In the genomic region with DNA sequence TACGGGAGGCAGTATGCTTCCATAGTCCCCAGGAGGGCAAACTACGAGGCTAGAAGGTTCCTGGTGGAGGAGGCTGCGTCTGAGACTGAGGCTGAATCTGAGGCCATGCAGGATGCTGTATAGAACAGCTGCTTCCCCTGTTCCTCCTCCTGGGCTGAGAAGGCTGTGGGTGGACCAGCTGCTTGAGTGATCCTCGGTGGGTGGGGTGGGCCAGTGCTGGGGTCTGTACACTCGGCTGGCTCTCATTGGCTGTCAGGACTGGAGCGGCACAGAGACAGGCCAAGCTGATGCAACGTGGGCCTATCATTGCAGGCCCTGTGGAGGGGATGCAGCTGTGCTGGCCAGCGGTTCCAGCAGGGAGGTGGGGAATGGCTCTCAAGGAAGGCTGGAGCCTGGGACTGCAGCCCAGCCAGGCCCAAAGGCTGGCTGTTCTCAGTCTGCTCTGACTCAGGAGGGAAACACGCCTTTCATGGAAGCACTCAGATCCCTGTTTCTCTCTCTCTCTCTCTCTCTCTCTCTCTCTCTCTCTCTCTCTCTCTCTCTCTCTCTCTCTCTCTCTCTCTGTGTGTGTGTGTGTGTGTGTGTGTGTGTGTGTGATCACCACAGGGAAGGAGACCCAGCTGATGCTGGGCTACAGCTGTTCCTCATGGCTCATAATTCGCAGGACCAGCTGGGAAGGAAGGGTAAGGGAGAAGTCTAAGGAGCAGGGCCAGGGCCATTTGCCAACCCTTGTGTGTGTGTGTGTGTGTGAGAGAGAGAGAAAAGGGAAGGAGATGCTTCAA, we compare ENCODE assay signal across 9 mouse cellular contexts. TPM values are rescaled to one million over a fixed set of nuclear protein-coding genes. Genes with fewer than 3 reads are reported as not detected.
DNase-seq lines count a peak whose midpoint lies in the region; ATAC-seq and TF ChIP-seq lines count a peak whose summit lies in the region.
"Had no signal": no experiment of that assay in that cellular context is flagged by ENCODE, and none has a peak within 500 bp of the region (broad histone marks: within the 10 kb centered on the region; RNA-seq: fewer than 3 reads in every experiment).

No protein-coding gene starts in this region.

- WGBS in forebrain, embryonic 14.5 days, result 6% methylated on average over 10 of the region's 10 CpGs
- 19% methylated on average over 10 of the region's 10 CpGs for WGBS in heart, postnatal 0 days
- 23% methylated on average over 10 of the region's 10 CpGs for WGBS in liver, embryonic 12.5 days (ENCODE audit: insufficient replicate concordance)
- 8% methylated on average over 10 of the region's 10 CpGs for WGBS in neural tube, embryonic 12.5 days

- no peaks in the 10 kb centered on the region for H3K27me3 ChIP-seq in forebrain, embryonic 14.5 days (replicated peaks; ENCODE audit: control insufficient read depth, insufficient read depth, low read length)
- H3K27me3 ChIP-seq in heart, postnatal 0 days (ENCODE audit: control insufficient read depth, insufficient read depth, low read length), result no peaks in the 10 kb centered on the region
- peaks cover 9% of the 10 kb centered on the region for H3K27me3 ChIP-seq in liver, embryonic 12.5 days (replicated peaks)
- H3K27me3 ChIP-seq in neural tube, embryonic 12.5 days (replicated peaks), result no peaks in the 10 kb centered on the region

- peak overlapping the region; percentile 2; the same call in 1 of the 2 replicates for H3K9ac ChIP-seq in forebrain, embryonic 14.5 days (ENCODE audit: low read length)
- H3K9ac ChIP-seq in heart, postnatal 0 days (replicated peaks; ENCODE audit: low read depth, low read length), result 0 out of 2 replicates have a peak overlapping the region, but pooled peaks have one; percentile 3
- H3K9ac ChIP-seq in liver, embryonic 12.5 days, result no peak overlapping the region
- H3K9ac ChIP-seq in neural tube, embryonic 12.5 days, result peak overlapping the region; percentile 43; the same call in 1 of the 2 replicates

- H3K4me1 ChIP-seq in forebrain, embryonic 14.5 days (ENCODE audit: control insufficient read depth, insufficient read depth, low read length), result peaks cover 30% of the 10 kb centered on the region
- peaks cover 35% of the 10 kb centered on the region for H3K4me1 ChIP-seq in heart, postnatal 0 days (ENCODE audit: control insufficient read depth, insufficient read depth)
- peaks cover 28% of the 10 kb centered on the region for H3K4me1 ChIP-seq in liver, embryonic 12.5 days
- H3K4me1 ChIP-seq in neural tube, embryonic 12.5 days, result peaks cover 51% of the 10 kb centered on the region

- no peaks in the 10 kb centered on the region for H3K36me3 ChIP-seq in forebrain, embryonic 14.5 days (ENCODE audit: control insufficient read depth, insufficient read depth, low read length)
- H3K36me3 ChIP-seq in heart, postnatal 0 days (replicated peaks; ENCODE audit: control insufficient read depth, insufficient read depth, low read length), result no peaks in the 10 kb centered on the region
- no peaks in the 10 kb centered on the region for H3K36me3 ChIP-seq in liver, embryonic 12.5 days
- no peaks in the 10 kb centered on the region for H3K36me3 ChIP-seq in neural tube, embryonic 12.5 days
- H3K36me3 ChIP-seq: G1E had no signal

- peak; percentile 96 for ATAC-seq in forebrain, embryonic 14.5 days
- peak; percentile 83 for ATAC-seq in heart, postnatal 0 days (ENCODE audit: insufficient read depth, low read depth)
- ATAC-seq in liver, embryonic 12.5 days, result peak; percentile 73
- ATAC-seq in neural tube, embryonic 12.5 days (ENCODE audit: low FRiP score, low read depth), result peak; percentile 97

- TF ChIP-seq EP300 in heart, postnatal 0 days (IDR thresholded peaks at IDR 0.05; ENCODE audit: low read depth), result peak; percentile 62; the same call in 1 of the 2 replicates

- H3K9me3 ChIP-seq in forebrain, embryonic 14.5 days (replicated peaks; ENCODE audit: control insufficient read depth, low read length), result no peaks in the 10 kb centered on the region
- no peaks in the 10 kb centered on the region for H3K9me3 ChIP-seq in heart, postnatal 0 days (replicated peaks; ENCODE audit: control insufficient read depth, low read length)
- H3K9me3 ChIP-seq in liver, embryonic 12.5 days (replicated peaks), result no peaks in the 10 kb centered on the region
- H3K9me3 ChIP-seq in neural tube, embryonic 12.5 days, result no peaks in the 10 kb centered on the region
- H3K9me3 ChIP-seq: G1E had no signal

- TF ChIP-seq CTCF in heart, postnatal 0 days (IDR thresholded peaks at IDR 0.05; ENCODE audit: low read depth), result no peak

- peak overlapping the region; percentile 89 for H3K27ac ChIP-seq in forebrain, embryonic 14.5 days (ENCODE audit: low read depth, low read length)
- H3K27ac ChIP-seq in heart, postnatal 0 days (ENCODE audit: low read depth), result peak overlapping the region; percentile 90
- H3K27ac ChIP-seq in liver, embryonic 12.5 days, result peak overlapping the region; percentile 70
- peak overlapping the region; percentile 91 for H3K27ac ChIP-seq in neural tube, embryonic 12.5 days

- H3K4me2 ChIP-seq in forebrain, embryonic 14.5 days (ENCODE audit: low read length), result no peak overlapping the region; the same call in 1 of the 2 replicates
- no peak overlapping the region for H3K4me2 ChIP-seq in heart, postnatal 0 days (ENCODE audit: low read depth, low read length)
- no peak overlapping the region for H3K4me2 ChIP-seq in liver, embryonic 12.5 days
- peak overlapping the region; percentile 37 for H3K4me2 ChIP-seq in neural tube, embryonic 12.5 days (replicated peaks)

- DNase-seq in layer of hippocampus, adult 11-12 months (ENCODE audit: low spot score), result peak; percentile 74
- no peak for DNase-seq in layer of hippocampus, adult 9-10 months (ENCODE audit: low spot score)
- peak; percentile 90 for DNase-seq in forebrain, embryonic 14.5 days (ENCODE audit: low spot score)
- peak; percentile 92 for DNase-seq in heart, postnatal 0 days (ENCODE audit: low spot score)
- peak; percentile 68 to 90 for DNase-seq in kidney, postnatal 25 days
- peak; percentile 14 for DNase-seq in thymus, postnatal 25 days

- no peak overlapping the region for H3K4me3 ChIP-seq in forebrain, embryonic 14.5 days (ENCODE audit: low read depth, low read length)
- no peak overlapping the region for H3K4me3 ChIP-seq in heart, postnatal 0 days (ENCODE audit: low read depth, low read length)
- H3K4me3 ChIP-seq in liver, embryonic 12.5 days, result no peak overlapping the region
- H3K4me3 ChIP-seq in neural tube, embryonic 12.5 days, result no peak overlapping the region

RNA-seq across cellular contexts. Expression of a gene that starts 7.2 kb away (rescaled TPM):
- 102 and 115 TPM in 2 replicates for polyA plus RNA-seq in forebrain, embryonic 14.5 days (2014; fragmentation: Nextera tagmentation; extraction: Ambion mirVana)
- 811 and 864 TPM in 2 replicates for total RNA-seq in heart, postnatal 0 days (2014; rRNA removed; ENCODE audit: low replicate concordance)
- polyA plus RNA-seq in heart, postnatal 0 days (2015; fragmentation: Nextera tagmentation; extraction: Ambion mirVana), result 522 and 571 TPM in 2 replicates
- 249 and 251 TPM in 2 replicates for polyA plus RNA-seq in liver, embryonic 12.5 days (2016; fragmentation: Nextera tagmentation; extraction: Ambion mirVana)
- polyA plus RNA-seq in neural tube, embryonic 12.5 days (2016; fragmentation: Nextera tagmentation; extraction: Ambion mirVana), result 640 and 651 TPM in 2 replicates
- polyA plus RNA-seq: G1E had no signal

RNA-seq across cellular contexts. Expression of a gene that starts 21.0 kb away (rescaled TPM):
- 26.8 and 34.5 TPM in 2 replicates for polyA plus RNA-seq in forebrain, embryonic 14.5 days (2014; fragmentation: Nextera tagmentation; extraction: Ambion mirVana)
- 35.9 and 47.8 TPM in 2 replicates for total RNA-seq in heart, postnatal 0 days (2014; rRNA removed; ENCODE audit: low replicate concordance)
- 24.4 and 28.9 TPM in 2 replicates for polyA plus RNA-seq in heart, postnatal 0 days (2015; fragmentation: Nextera tagmentation; extraction: Ambion mirVana)
- polyA plus RNA-seq in liver, embryonic 12.5 days (2016; fragmentation: Nextera tagmentation; extraction: Ambion mirVana), result 2.6 and 3.1 TPM in 2 replicates
- polyA plus RNA-seq in neural tube, embryonic 12.5 days (2016; fragmentation: Nextera tagmentation; extraction: Ambion mirVana), result 51.6 and 60.8 TPM in 2 replicates
